Mouse (Mus musculus): ENCODE data around the gene Psme2. TPM values are rescaled to one million over a fixed set of nuclear protein-coding genes. Genes with fewer than 3 reads are reported as not detected.
A peak's percentile ranks its signal among the peaks of the same experiment; 100 is the strongest.

Gene Psme2
- polyA plus RNA-seq (2015; fragmentation: Nextera tagmentation; extraction: Ambion mirVana) = 200 and 206 TPM in 2 replicates

DNA sequence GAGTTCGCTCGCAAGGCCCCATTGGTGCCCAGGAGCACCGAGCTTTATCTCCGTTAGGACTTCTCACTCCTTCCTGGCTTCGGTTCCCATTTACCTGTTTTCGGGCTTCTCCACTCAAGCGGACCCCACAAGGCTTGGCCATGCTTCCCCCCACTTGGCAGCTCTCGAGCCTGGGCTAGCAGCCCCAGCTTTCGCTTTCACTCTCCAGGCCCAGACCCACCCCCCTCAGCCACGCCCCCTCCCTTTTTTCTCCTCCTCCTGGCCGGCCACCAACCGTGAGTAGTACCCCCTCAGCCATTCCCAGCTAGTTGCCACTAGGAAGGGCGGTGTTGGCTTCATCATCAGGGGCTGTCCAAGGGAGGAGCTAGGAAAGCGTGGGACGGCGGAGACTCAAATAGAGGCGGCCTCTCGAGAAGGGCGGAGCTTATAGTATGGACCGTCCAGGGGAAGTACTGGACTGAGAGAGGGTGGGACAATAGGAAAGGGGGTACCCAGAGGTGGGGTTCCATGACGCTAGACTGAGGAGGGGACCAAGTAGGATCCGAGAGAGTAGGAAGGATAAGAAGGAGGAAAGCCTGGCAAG lies at the start of gene Psme2:
Psme2 (minus strand) TSS at position 366 of the 583 bp plus-strand sequence.
- Histone ChIP-seq H3K27ac (peak within 1 kb of the TSS; percentile 94), H3K4me1 (peaks cover 32% of the 10 kb centered on the region), H3K9ac (peak within 1 kb of the TSS; percentile 89), H3K36me3 (ENCODE audit: poor library complexity, severe bottlenecking) (peaks cover 32% of the 10 kb centered on the region), H3K4me2 (peak within 1 kb of the TSS; percentile 92), H3K9me3 (replicated peaks) (no peaks in the 10 kb centered on the region), H3K4me3 (peak within 1 kb of the TSS; percentile 92), H3K27me3 (no peaks in the 10 kb centered on the region)
- ATAC-seq = peak; percentile 96
- WGBS = under 1% methylated on average over 22 of the region's 22 CpGs

DNA sequence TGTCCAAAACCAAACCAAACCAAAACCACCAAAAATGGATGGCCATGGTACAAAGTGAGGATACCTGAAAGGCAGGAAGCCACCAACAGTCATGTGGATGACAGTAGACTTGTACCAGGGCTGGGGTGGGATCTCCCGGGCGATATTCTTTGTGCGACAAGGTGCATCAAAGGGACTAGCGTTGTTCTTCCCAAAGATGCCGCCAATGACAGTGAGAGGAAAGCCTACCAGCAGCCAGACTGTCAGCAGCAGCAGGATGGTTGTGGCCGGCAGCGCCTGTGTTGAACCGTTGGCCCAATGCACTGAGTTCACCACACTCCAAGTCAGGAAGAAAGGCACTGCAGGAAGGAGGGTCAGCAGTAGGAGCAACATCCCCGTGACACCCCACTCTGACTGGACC lies 46.9 kb upstream of the Psme2 start, which contains the start of gene Gm49378:
Gm49378 (minus strand) TSS at position 101 of the 400 bp plus-strand sequence.
- Histone ChIP-seq H3K9me3 (replicated peaks) (no peaks in the 10 kb centered on the region), H3K27me3 (no peaks in the 10 kb centered on the region), H3K4me1 (peaks cover 25% of the 10 kb centered on the region), H3K4me2 (no peak within 1 kb of the TSS), H3K9ac (0 out of 2 replicates have a peak within 1 kb of the TSS, but pooled peaks have one; percentile 0), H3K27ac (no peak within 1 kb of the TSS), H3K4me3 (no peak within 1 kb of the TSS), H3K36me3 (ENCODE audit: poor library complexity, severe bottlenecking) (peaks cover 69% of the 10 kb centered on the region)
- 96% methylated on average over 9 of the region's 9 CpGs for WGBS
- ATAC-seq = no peak

DNA sequence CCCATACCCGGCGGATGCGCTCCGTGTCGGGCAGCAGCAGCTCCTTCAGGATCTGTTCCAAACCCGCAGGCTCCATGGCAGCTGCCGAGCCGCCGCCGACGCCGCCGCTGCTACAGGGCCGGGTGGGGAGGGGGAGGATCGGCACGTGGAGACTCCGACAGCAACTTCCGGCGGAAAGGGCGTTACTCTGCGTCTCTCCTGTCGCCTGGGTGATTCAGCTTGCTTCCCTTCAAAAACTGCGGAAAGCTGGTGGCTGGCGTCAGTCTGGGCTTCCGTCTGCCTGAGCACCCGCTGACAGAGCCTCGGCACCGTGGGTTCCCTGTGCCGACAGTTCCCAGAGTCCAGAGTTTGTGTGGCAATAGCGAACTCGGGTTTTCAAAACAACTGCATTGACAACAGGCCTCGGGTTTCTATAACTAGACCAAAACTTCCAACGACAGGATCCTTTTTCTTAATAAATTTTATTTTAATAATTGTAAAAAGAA lies 44.7 kb upstream of the Psme2 start, which contains the start of gene Ipo4:
Ipo4 (minus strand) TSS at position 435 of the 485 bp plus-strand sequence.
- peak within 1 kb of the TSS; percentile 83 for H3K9ac ChIP-seq
- H3K4me2 ChIP-seq = peak within 1 kb of the TSS; percentile 93
- H3K27ac ChIP-seq = peak within 1 kb of the TSS; percentile 82
- 2% methylated on average over 33 of the region's 33 CpGs for WGBS
- H3K36me3 ChIP-seq (ENCODE audit: poor library complexity, severe bottlenecking) = peaks cover 81% of the 10 kb centered on the region
- H3K4me3 ChIP-seq = peak within 1 kb of the TSS; percentile 63
- no peaks in the 10 kb centered on the region for H3K9me3 ChIP-seq (replicated peaks)
- ATAC-seq = peak; percentile 94
- no peaks in the 10 kb centered on the region for H3K27me3 ChIP-seq
- H3K4me1 ChIP-seq = peaks cover 14% of the 10 kb centered on the region

- H3K9ac ChIP-seq = peak overlapping the region; percentile 83
- peaks cover 14% of the 10 kb centered on the region for H3K4me1 ChIP-seq
- peak overlapping the region; percentile 63 for H3K4me3 ChIP-seq
- peak overlapping the region; percentile 82 for H3K27ac ChIP-seq
- H3K4me2 ChIP-seq = peak overlapping the region; percentile 93
- no peaks in the 10 kb centered on the region for H3K27me3 ChIP-seq
- peaks cover 81% of the 10 kb centered on the region for H3K36me3 ChIP-seq (ENCODE audit: poor library complexity, severe bottlenecking)
- no peak; the same call in none of the 2 replicates for ATAC-seq
- 4% methylated on average over 23 of the region's 23 CpGs for WGBS
- H3K9me3 ChIP-seq (replicated peaks) = no peaks in the 10 kb centered on the region
Observed at GRCm38 (mm10) chr14:55634874-55635522, 44.1 kb upstream of the Psme2 start.

DNA sequence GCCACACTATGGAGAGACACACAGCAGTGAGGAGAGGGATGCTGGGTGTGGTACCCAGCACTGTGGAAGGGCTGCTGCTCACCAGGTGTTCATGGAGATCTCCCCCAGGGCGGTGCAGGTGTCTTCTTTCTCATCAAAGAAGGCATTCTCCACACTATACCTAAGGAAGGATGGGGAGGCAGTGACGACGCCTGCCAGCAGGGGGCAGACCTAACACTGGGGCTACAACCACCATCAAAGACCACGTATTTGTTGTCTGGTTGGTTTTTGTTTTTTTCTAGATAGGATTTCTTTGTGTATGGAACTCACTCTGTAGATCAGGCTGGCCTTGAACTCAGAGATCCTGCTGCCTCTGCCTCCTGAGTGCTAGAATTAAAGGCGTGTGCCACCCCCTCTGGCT lies 38.4 kb upstream of the Psme2 start:
- Histone ChIP-seq H3K9ac (no peak overlapping the region), H3K36me3 (ENCODE audit: poor library complexity, severe bottlenecking) (peaks cover 99% of the 10 kb centered on the region), H3K4me3 (no peak overlapping the region), H3K4me2 (no peak overlapping the region), H3K9me3 (replicated peaks) (no peaks in the 10 kb centered on the region), H3K27ac (no peak overlapping the region), H3K27me3 (no peaks in the 10 kb centered on the region), H3K4me1 (no peaks in the 10 kb centered on the region)
- WGBS = 51% methylated on average over 5 of the region's 5 CpGs
- no peak for ATAC-seq

- Histone ChIP-seq H3K4me3 (no peak overlapping the region), H3K4me1 (no peaks in the 10 kb centered on the region), H3K27ac (no peak overlapping the region), H3K27me3 (no peaks in the 10 kb centered on the region), H3K9ac (no peak overlapping the region), H3K9me3 (replicated peaks) (no peaks in the 10 kb centered on the region), H3K36me3 (ENCODE audit: poor library complexity, severe bottlenecking) (peaks cover 99% of the 10 kb centered on the region), H3K4me2 (no peak overlapping the region)
- 92% methylated on average over 27 of the region's 27 CpGs for WGBS
- ATAC-seq = no peak
Observed at GRCm38 (mm10) chr14:55628077-55628827, 37.3 kb upstream of the Psme2 start.

DNA sequence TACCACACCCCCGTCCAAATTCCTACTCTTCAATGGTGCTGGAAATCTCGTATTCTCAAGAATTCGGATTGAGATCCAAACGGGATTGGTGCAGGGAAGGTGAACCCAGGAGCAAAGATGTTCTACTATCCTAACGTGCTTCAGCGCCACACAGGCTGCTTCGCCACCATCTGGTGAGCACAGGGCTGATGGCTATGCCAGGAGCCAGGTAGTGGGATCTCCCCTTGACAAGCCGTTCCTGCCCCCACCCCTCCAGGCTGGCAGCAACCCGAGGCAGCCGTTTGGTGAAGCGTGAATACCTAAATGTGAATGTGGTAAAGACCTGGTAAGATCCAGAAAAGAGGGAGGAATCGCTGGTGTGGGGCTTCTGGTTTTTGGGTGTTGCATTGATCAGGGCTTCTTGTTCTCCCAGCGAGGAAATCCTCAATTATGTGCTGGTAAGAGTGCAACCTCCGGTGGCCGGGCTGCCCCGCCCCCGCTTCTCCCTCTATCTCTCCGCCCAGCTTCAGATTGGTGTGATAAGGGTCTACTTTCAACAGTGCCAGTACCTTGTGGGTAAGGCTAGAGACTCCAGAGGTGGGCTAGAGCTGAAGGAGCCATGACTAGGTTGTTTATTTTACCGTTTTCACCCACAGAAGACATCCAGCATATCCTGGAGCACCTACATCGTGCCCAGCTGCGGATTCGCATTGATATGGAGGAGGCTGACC lies 27.7 kb upstream of the Psme2 start:
- H3K36me3 ChIP-seq (ENCODE audit: poor library complexity, severe bottlenecking) = peaks cover 3% of the 10 kb centered on the region
- WGBS = 52% methylated on average over 22 of the region's 22 CpGs
- H3K4me3 ChIP-seq = peak overlapping the region; percentile 22
- no peaks in the 10 kb centered on the region for H3K27me3 ChIP-seq
- H3K4me1 ChIP-seq = 0 out of 2 replicates have a peak, but pooled peaks cover 5% of the 10 kb centered on the region
- H3K27ac ChIP-seq = no peak overlapping the region
- peak overlapping the region; percentile 30; the same call in 1 of the 2 replicates for H3K9ac ChIP-seq
- peak; percentile 53; the same call in 1 of the 2 replicates for ATAC-seq
- no peaks in the 10 kb centered on the region for H3K9me3 ChIP-seq (replicated peaks)
- H3K4me2 ChIP-seq = peak overlapping the region; percentile 13

- H3K4me3 ChIP-seq = peak within 1 kb of the TSS; percentile 22
- no peak within 1 kb of the TSS for H3K27ac ChIP-seq
- ATAC-seq = peak; percentile 71
- H3K4me2 ChIP-seq = peak within 1 kb of the TSS; percentile 13
- peak within 1 kb of the TSS; percentile 30; the same call in 1 of the 2 replicates for H3K9ac ChIP-seq
- H3K27me3 ChIP-seq = no peaks in the 10 kb centered on the region
- H3K36me3 ChIP-seq (ENCODE audit: poor library complexity, severe bottlenecking) = no peaks in the 10 kb centered on the region
- 0 out of 2 replicates have a peak, but pooled peaks cover 5% of the 10 kb centered on the region for H3K4me1 ChIP-seq
- H3K9me3 ChIP-seq (replicated peaks) = no peaks in the 10 kb centered on the region
- WGBS = 25% methylated on average over 21 of the region's 21 CpGs
Observed at GRCm38 (mm10) chr14:55617822-55618221, 26.9 kb upstream of the Psme2 start, which contains the start of gene Rec8. Rec8 (plus strand) TSS chr14:55618037.

DNA sequence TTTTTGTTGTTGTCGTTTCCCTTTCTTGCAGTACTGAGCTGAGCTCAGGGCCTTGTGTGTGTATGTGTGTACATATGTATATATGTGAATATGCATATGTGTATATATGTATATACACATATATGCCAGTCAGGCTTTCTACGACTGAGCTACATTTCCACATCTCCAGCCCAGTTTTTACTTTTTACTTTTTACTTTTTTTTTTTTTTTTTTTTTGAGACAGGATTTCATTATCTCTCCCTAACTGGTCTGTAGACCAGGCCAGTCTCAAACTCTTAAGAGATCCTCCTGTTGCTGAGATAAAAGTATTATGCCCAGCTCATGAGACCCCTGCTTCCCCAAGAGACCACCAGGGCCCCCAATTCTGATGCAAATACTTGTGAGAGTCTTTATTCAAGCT lies 25.9 kb upstream of the Psme2 start:
- H3K4me1 ChIP-seq = 0 out of 2 replicates have a peak, but pooled peaks cover 5% of the 10 kb centered on the region
- ATAC-seq = no peak
- H3K4me2 ChIP-seq = no peak overlapping the region
- H3K27ac ChIP-seq = no peak overlapping the region
- 91% methylated on average over 2 of the region's 2 CpGs for WGBS
- no peaks in the 10 kb centered on the region for H3K9me3 ChIP-seq (replicated peaks)
- no peak overlapping the region for H3K9ac ChIP-seq
- no peak overlapping the region for H3K4me3 ChIP-seq
- H3K27me3 ChIP-seq = no peaks in the 10 kb centered on the region
- no peaks in the 10 kb centered on the region for H3K36me3 ChIP-seq (ENCODE audit: poor library complexity, severe bottlenecking)

DNA sequence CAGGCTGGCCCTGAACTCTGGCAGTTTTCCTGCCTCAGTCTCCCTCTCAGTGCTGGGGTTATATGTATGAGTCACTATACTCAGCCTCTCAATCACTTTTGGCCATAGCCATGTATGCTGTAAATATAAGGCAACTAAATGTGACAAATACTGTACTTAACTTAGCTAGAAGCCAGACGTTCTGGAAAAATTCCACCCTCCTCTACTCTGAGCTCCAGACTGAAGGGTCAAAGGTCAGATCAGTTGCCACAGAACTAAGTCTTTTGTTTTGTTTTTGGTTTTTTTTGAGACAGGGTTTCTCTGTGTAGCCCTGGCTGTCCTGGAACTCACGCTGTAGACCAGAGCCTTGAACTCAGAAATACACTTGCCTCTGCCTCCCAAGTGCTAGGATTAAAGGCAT lies 25.0 kb upstream of the Psme2 start:
- no peak for ATAC-seq
- H3K9me3 ChIP-seq (replicated peaks) = no peaks in the 10 kb centered on the region
- H3K36me3 ChIP-seq (ENCODE audit: poor library complexity, severe bottlenecking) = no peaks in the 10 kb centered on the region
- H3K4me2 ChIP-seq = no peak overlapping the region
- H3K4me3 ChIP-seq = no peak overlapping the region
- WGBS = 42% methylated on average over 2 of the region's 2 CpGs
- no peak overlapping the region for H3K27ac ChIP-seq
- no peaks in the 10 kb centered on the region for H3K27me3 ChIP-seq
- no peak overlapping the region for H3K9ac ChIP-seq
- 0 out of 2 replicates have a peak, but pooled peaks cover 5% of the 10 kb centered on the region for H3K4me1 ChIP-seq

GRCm38 (mm10) chr14:55614565-55615178 lies 23.8 kb upstream of the Psme2 start:
- Histone ChIP-seq H3K36me3 (ENCODE audit: poor library complexity, severe bottlenecking) (peaks cover 4% of the 10 kb centered on the region), H3K9ac (no peak overlapping the region), H3K4me3 (no peak overlapping the region), H3K4me2 (no peak overlapping the region), H3K4me1 (0 out of 2 replicates have a peak, but pooled peaks cover 5% of the 10 kb centered on the region), H3K27me3 (no peaks in the 10 kb centered on the region), H3K9me3 (replicated peaks) (no peaks in the 10 kb centered on the region), H3K27ac (no peak overlapping the region)
- WGBS = 83% methylated on average over 7 of the region's 7 CpGs
- no peak for ATAC-seq

All from forebrain, embryonic 13.5 days (tissue).